Mouse (Mus musculus) hindbrain, embryonic 11.5 days (tissue): Measurements from ENCODE around the gene Gm21680. TPM values are rescaled to one million over a fixed set of nuclear protein-coding genes. Genes with fewer than 3 reads are reported as not detected.
"Not testable (repeated sequence)": the region's sequence is repeated elsewhere in the genome, so short reads cannot be mapped to it uniquely, and the experiment has no call there.

Experiments
- ATAC-seq: fragments of 200-750 bp; cut with Nextera tagmentation; 2 replicates; pipeline ENCODE4 v1.8.0; 2017; ENCODE audit warnings: mild to moderate bottlenecking, moderate TSS enrichment, moderate library complexity; ENCODE audit not compliant: low FRiP score
- DNase-seq: peaks from one replicate; pipeline ENCODE4 v3.0.0-alpha.2; 2015; ENCODE audit warnings: low spot score
- H3K27ac ChIP-seq: fragments of 300-500 bp; sonication (generic); 2 replicates; pipeline ENCODE4 v1.5.1; 2014; ENCODE audit warnings: mild to moderate bottlenecking, low read depth, low read length
- H3K27me3 ChIP-seq: fragments of 300-500 bp; sonication (generic); 2 replicates; pipeline ENCODE4 v1.6.1; 2014; ENCODE audit warnings: mild to moderate bottlenecking, low read length, moderate library complexity, mixed read lengths; ENCODE audit not compliant: control insufficient read depth, insufficient read depth
- H3K36me3 ChIP-seq: fragments of 300-500 bp; sonication (generic); 2 replicates; pipeline ENCODE4 v1.6.1; 2014; ENCODE audit warnings: mild to moderate bottlenecking, low read length, moderate library complexity, mixed read lengths; ENCODE audit not compliant: control insufficient read depth, insufficient read depth
- H3K4me1 ChIP-seq: fragments of 300-500 bp; sonication (generic); replicated peaks from 2 replicates; pipeline ENCODE4 v1.6.1; 2014; ENCODE audit warnings: low read length, mixed read lengths; ENCODE audit not compliant: control insufficient read depth, insufficient read depth
- H3K4me2 ChIP-seq: fragments of 300-500 bp; sonication (generic); replicated peaks from 2 replicates; pipeline ENCODE4 v1.6.1; 2014; ENCODE audit warnings: mild to moderate bottlenecking, low read depth, low read length
- H3K4me3 ChIP-seq: fragments of 300-500 bp; sonication (generic); 2 replicates; pipeline ENCODE4 v1.5.1; 2014; ENCODE audit warnings: low read depth, low read length
- H3K9ac ChIP-seq: fragments of 300-500 bp; sonication (generic); 2 replicates; pipeline ENCODE4 v1.6.1; 2014; ENCODE audit warnings: low read depth, low read length
- H3K9me3 ChIP-seq: fragments of 300-500 bp; sonication (generic); 2 replicates; pipeline ENCODE4 v1.6.1; 2016; ENCODE audit warnings: low read length; ENCODE audit not compliant: control insufficient read depth
- WGBS: fragments of 180-500 bp; shearing (Covaris S2); extraction: QIAGEN DNeasy Blood & Tissue Kit; methylation state at CpG from one replicate; pipeline ENCODE4 v1.1.7; 2014; 5-methylcytosine and 5-hydroxymethylcytosine counted together
- polyA plus RNA-seq: library from polyadenylated mRNA; unstranded; fragments of >200 nt; fragmentation: Nextera tagmentation; extraction: Ambion mirVana; gene quantifications from 2 replicates; pipeline ENCODE4 v1.2.1, GENCODE M21; 2014

The Gm21680 gene
- polyA plus RNA-seq, 1 experiment from 2014 or later: 0.06 TPM

DNA sequence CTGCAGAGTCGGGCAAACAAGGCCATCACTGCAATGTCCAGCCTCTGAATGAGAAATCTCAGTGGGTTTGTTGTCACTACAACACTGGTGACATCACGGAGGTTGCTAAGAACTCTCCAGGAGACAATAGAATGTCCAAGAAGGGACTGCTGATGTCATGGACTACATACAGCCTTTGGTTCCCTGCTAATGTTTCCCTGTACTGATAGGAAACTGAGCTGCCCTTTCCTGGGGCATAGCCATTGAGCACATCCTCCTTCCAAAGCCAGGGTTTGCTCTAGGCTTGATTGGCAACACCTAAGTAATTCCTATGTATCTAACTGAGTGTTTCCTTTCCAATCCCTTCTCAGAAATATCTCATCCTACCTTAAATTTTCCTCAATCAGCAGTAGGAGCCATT is 30.2 kb downstream of the Gm21680 start, which contains the start of gene Gm21663:
TSS of gene Gm21663 (minus strand) at position 101 of the 400 bp plus-strand sequence.
- 62% methylated on average over 2 of the region's 2 CpGs for WGBS
- H3K4me2 ChIP-seq, H3K9ac ChIP-seq, H3K4me3 ChIP-seq, H3K4me1 ChIP-seq, H3K27ac ChIP-seq, H3K9me3 ChIP-seq, DNase-seq, ATAC-seq, H3K36me3 ChIP-seq, H3K27me3 ChIP-seq: not testable (repeated sequence)

Other genes starting within 250 kb of the Gm21680 start
- 8.0 and 9.9 TPM in 2 replicates for gene Actr3b, start 212.7 kb downstream of the Gm21680 start, polyA plus RNA-seq
- gene Gm21663, start 30.3 kb downstream of the Gm21680 start, polyA plus RNA-seq: 0.11 TPM in 1 of 2 replicates, not detected in the other
- gene Gm21671, start 18.2 kb downstream of the Gm21680 start, polyA plus RNA-seq: 0.14 TPM in 1 of 2 replicates, not detected in the other
- gene Gm21698, start 16.0 kb upstream of the Gm21680 start, polyA plus RNA-seq: 0.04 TPM in 1 of 2 replicates, not detected in the other
- gene Gm1979, start 32.1 kb upstream of the Gm21680 start, polyA plus RNA-seq: not detected in 2 replicates
- not detected in 2 replicates for gene Gm5862, start 50.3 kb upstream of the Gm21680 start, polyA plus RNA-seq
- not detected in 2 replicates for gene Speer4a, start 66.9 kb upstream of the Gm21680 start, polyA plus RNA-seq
- gene Gm7347, start 85.9 kb upstream of the Gm21680 start, polyA plus RNA-seq: 0.09 TPM in 1 of 2 replicates, not detected in the other
- gene Gm10471, start 116.6 kb upstream of the Gm21680 start, polyA plus RNA-seq: not detected in 2 replicates
- gene 5031410I06Rik, start 132.7 kb upstream of the Gm21680 start, polyA plus RNA-seq: 0.23 TPM in 1 of 2 replicates, not detected in the other
- 0.12 TPM in 1 of 2 replicates, not detected in the other for gene Gm10220, start 148.8 kb upstream of the Gm21680 start, polyA plus RNA-seq